Mouse (Mus musculus): ENCODE results near the gene Ints6l.

The Ints6l gene

GRCm38 (mm10) chrX:56454671-56455371, at the start of gene Ints6l:
Ints6l (plus strand) TSS chrX:56454857.
- peak; percentile 82 for DNase-seq (ENCODE audit: low read depth, low spot score)

GRCm38 (mm10) chrX:56405482-56405881, 49.2 kb upstream of the Ints6l start:
- DNase-seq (ENCODE audit: low read depth, low spot score), result no peak

DNA sequence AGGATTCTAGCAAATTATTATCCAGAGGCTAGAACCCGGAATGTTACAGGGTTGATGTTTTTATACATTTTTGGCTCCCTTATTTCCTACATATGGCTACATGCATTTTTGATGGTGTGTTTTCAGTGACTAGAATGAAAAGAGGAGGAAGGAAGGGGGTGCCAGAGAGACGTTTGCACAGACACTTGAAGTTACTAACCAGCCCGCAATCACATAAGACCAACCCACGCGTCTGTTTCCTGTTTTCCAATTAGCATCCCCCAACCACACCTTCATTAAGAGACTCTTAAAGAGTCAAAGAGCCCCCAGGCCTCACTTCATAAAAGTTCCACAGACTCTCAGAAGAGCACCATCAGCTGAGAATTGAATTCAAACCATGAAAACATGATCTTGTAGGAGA, 48.5 kb upstream of the Ints6l start:
- no peak for DNase-seq (ENCODE audit: low read depth, low spot score)

GRCm38 (mm10) chrX:56416277-56416676, 38.4 kb upstream of the Ints6l start:
- DNase-seq (ENCODE audit: low read depth, low spot score), result no peak

GRCm38 (mm10) chrX:56417541-56417940, 37.1 kb upstream of the Ints6l start:
- no peak for DNase-seq (ENCODE audit: low read depth, low spot score)

GRCm38 (mm10) chrX:56430601-56431000, 24.1 kb upstream of the Ints6l start:
- DNase-seq (ENCODE audit: low read depth, low spot score), result no peak

DNA sequence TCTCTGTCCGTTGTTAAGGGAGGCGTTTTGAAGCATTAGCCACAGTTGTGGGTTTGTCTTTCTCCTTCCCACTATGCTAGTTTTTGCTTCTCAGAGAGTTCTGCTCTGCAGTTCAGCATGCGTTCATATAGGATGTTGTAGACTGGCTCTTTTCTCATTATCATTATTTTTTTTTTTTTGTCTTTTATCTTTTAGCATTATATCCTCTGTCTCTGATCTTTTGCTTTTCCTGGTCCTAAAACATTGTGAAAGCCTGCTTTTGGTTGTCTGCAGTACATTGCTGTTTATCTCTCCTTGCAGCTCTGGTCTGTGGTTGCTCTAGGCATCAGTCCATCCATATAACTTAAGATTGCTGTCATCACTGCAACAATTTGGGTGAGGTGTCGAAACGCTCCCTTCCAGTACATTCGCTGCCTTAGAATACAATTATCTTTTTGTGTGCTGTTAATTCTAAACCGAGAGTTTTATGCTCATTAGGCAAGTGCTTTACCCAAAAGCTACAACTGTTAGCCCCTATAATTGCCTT, 18.8 kb upstream of the Ints6l start:
- no peak for DNase-seq (ENCODE audit: low read depth, low spot score)

- no peak for DNase-seq (ENCODE audit: low read depth, low spot score)
Observed at GRCm38 (mm10) chrX:56446487-56447428, 7.9 kb upstream of the Ints6l start.

DNA sequence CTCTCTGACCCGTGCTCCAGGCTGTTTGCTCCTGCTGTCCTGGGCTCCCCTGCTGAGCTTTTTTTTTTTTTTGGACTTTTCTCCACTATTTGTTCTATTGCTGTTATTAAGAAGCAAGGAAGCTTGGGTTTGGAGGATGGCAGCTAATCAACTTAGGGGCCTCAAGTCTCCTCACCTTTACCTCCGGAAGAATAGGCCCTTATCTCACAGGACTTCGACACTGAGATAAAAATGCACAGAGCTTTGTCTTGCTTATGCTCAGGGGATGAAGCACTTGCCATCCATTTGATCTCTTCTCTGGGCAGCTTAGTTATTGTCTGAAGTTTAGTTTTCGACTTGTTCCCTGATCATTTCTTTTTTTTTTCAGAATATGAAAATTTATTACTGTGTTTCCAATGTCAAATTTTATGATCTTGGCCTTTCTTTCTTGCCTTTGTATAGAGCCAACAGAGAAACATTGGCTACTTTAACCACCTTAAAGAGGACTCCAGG, 7.1 kb upstream of the Ints6l start, which contains the start of gene Gm2174:
TSS of gene Gm2174 (plus strand) at position 442 of the 492 bp plus-strand sequence.
- DNase-seq (ENCODE audit: low read depth, low spot score), result no peak

DNA sequence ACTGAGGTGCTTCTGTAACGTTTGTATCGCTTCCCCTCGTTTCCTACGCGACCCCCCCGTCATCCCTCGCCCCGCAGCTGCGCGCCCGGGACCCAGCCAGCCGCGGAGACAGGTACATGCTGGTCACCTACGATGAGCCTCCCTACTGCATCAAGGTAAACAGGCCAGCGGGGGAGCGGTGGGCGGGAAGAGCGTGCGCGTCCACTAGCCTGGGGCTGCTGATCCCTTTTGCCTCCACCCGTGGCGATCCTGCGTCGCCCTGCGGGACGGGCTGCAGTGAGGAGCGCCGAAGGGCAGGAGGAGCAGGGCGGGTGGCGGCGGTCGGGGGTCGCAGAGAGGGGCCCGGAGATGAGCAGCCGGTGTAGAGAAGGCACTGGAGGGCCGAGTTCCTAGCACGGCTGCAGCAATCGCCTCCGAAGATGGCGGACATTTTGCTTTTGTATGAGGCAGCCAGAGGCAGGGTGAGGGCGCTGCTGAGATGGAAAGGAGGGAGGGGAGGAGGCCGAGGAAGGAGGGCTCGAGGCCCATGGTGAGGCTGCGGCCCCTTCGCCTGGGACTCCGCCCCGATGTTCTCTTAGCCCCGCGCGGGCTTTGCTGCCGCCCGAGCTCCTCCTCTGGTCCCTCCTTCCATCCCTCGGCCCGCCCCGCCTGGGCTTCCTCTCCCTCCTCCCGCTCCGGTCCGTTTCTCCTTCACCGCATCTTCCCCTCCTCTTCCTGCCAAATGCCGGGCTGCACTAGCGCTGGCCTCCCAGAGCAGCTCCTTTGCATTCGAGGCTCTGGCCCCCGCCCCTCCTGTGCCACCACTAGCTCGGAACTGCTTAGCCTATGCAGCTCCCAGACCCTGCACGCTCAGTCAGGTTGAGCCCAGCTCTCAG, 952 bp downstream of the Ints6l start:
- peak; percentile 91 for DNase-seq (ENCODE audit: low read depth, low spot score)

- DNase-seq (ENCODE audit: low read depth, low spot score), result peak; percentile 6
Observed at GRCm38 (mm10) chrX:56456379-56456778, 1.7 kb downstream of the Ints6l start.

DNA sequence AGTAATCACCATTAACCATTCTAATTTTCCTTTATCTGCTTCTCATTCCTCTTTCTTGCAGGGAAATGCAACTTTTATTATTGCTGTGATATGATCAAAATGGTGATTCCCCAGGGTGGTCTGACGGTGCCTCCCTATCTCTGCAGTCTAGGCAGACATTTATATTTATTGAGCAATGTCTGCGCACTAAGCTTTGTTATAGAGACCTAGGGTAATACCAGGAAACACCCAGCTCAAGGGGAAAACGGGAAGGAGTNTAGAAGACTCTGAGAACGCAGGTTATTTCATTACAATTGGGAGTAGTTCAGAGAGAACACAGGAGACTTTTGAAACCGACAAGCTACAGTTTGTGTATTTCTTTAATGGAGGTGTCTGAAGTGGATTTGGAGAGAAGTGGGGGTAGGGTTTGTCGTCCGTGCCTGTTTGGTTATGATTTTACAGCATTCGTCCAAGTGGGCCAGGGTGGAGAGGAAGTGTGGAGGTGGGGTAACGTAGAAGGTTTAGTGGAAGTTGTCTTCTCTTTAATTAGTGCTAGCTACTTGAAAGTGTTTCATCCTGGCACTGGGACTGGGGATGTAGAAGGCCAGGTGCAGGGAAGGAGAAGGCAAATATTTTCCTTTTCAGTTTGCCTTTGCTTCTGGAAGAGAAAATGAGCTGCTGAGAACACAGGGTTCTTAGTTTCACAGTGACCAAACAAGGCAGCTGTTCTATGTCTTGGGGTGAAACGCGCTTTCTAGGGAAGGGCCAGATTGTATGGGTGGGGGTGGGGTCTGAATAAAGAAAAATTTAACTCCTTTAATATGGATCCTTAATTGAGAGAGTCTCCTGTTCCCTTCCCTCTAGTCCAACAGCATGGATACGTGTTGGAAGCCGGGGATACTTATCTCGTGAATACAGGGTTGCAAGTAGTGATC, 7.6 kb downstream of the Ints6l start:
- no peak for DNase-seq (ENCODE audit: low read depth, low spot score)

DNA sequence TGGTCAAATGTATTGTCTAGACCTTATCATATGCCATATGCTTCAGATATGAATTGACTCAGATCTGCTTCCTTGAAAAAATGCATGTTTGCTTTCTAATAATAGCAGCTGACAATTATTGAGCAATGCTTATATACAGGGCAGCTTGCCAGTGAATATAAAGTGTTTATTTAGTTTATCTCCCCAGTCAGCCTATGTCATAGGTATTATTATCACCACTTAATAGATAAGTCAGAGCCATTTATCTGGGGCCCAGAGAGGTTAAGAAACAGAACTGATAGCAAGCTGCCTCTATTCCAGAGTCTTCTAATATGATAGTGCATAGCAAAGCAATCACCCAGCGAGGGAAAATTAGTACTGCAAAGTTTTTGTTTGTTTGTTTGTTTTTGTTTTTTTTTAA, 10.2 kb downstream of the Ints6l start:
- no peak for DNase-seq (ENCODE audit: low read depth, low spot score)

DNA sequence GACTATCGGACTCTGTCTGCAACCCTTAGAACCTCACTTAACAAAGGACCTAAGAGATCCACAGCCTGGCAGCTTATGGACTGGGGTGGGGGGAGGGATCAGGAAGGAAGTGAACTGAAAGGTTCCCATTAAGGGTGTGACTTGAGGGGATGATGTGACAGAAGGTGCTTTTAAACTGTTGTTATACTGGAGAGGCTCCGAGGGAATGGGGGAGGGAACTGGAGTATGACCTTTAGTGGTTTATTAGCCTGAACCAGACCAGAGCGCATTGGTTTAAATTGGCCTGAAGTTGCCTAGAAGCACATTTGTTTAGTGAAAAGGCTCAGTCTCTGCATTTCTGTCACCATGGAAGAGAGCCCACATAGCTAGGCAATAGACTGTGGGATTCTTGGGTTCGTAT, 13.0 kb downstream of the Ints6l start:
- peak; percentile 7 for DNase-seq (ENCODE audit: low read depth, low spot score)

GRCm38 (mm10) chrX:56468422-56468821, 13.8 kb downstream of the Ints6l start:
- DNase-seq (ENCODE audit: low read depth, low spot score), result peak; percentile 4

GRCm38 (mm10) chrX:56474035-56474434, 19.4 kb downstream of the Ints6l start:
- DNase-seq (ENCODE audit: low read depth, low spot score), result no peak

GRCm38 (mm10) chrX:56477553-56477952, 22.9 kb downstream of the Ints6l start:
- DNase-seq (ENCODE audit: low read depth, low spot score), result no peak

DNA sequence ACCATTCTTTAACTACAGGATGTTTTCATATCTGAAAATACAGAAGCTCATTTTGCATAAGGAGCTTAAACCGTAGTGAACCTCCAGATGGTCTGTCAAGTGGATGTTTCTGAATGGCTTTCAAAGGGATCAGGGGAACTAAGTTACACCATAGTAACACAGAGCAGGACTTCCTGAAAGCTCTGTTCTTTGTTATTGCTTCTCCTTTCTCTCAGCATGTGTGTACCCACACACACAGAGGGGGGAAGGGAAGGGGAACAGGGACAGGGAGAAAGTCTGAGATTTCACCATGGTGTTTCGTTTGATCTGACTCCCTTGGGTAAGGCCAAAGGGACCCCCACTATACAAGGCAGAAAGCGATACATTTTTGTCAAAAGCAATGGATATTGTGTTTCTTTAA, 27.2 kb downstream of the Ints6l start:
- DNase-seq (ENCODE audit: low read depth, low spot score), result no peak

DNA sequence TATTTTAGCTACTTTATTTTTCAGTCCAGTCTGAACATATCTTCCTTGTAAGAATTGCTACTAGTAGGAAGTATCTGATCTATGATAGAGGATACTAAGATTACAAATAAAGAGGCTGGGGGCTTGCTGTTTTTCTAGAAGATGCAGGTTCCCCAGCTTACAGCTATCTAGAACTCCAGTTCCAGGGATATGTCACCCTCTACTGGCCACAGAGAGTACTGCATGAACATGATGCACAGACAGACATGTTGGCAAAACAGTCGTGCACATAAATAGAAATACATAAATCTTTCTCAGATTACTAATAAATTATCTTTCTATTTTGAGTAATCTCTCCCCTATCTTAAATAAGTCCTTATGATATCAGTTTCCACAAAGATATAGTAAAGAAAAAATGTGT, 35.1 kb downstream of the Ints6l start:
- DNase-seq (ENCODE audit: low read depth, low spot score), result peak; percentile 77

- no peak for DNase-seq (ENCODE audit: low read depth, low spot score)
Observed at GRCm38 (mm10) chrX:56497241-56497640, 42.6 kb downstream of the Ints6l start.
